Mouse (Mus musculus) liver (tissue): Measurements from ENCODE around the gene Lime1.

Experiments
- DNase-seq: peaks from one replicate; pipeline ENCODE4 v3.0.0-alpha.2; 2020; ENCODE audit warnings: mixed read lengths

Lime1 gene

GRCm38 (mm10) chr2:181391541-181391940, 11.7 kb downstream of the Lime1 start:
- no peak for DNase-seq

GRCm38 (mm10) chr2:181392600-181393213, 12.8 kb downstream of the Lime1 start:
- DNase-seq = peak; percentile 84

- no peak for DNase-seq
Observed at GRCm38 (mm10) chr2:181394086-181394485, 14.2 kb downstream of the Lime1 start.

GRCm38 (mm10) chr2:181397207-181397761, 17.4 kb downstream of the Lime1 start:
- DNase-seq = no peak

- DNase-seq = no peak
Observed at GRCm38 (mm10) chr2:181401497-181401896, 21.6 kb downstream of the Lime1 start.

- DNase-seq = no peak
Observed at GRCm38 (mm10) chr2:181403722-181404121, 23.8 kb downstream of the Lime1 start.

- DNase-seq = no peak
Observed at GRCm38 (mm10) chr2:181409643-181410042, 29.8 kb downstream of the Lime1 start.

GRCm38 (mm10) chr2:181410760-181411473, 31.0 kb downstream of the Lime1 start:
- DNase-seq = peak; percentile 75

GRCm38 (mm10) chr2:181413141-181413540, 33.3 kb downstream of the Lime1 start:
- no peak for DNase-seq

GRCm38 (mm10) chr2:181415945-181416344, 36.1 kb downstream of the Lime1 start:
- DNase-seq = no peak

- peak; percentile 68 for DNase-seq
Observed at GRCm38 (mm10) chr2:181419359-181419758, 39.5 kb downstream of the Lime1 start.

GRCm38 (mm10) chr2:181420426-181420825, 40.5 kb downstream of the Lime1 start:
- peak; percentile 58 for DNase-seq

- DNase-seq = peak; percentile 62
Observed at GRCm38 (mm10) chr2:181420903-181421638, 41.2 kb downstream of the Lime1 start.

GRCm38 (mm10) chr2:181423834-181424233, 44.0 kb downstream of the Lime1 start:
- DNase-seq = no peak
